Mouse (Mus musculus) mesoderm, embryonic 11.5 days (tissue): ENCODE measurements at regions not wholly inside any gene's neighbourhood (a gene's known extent, or its start where the extent isn't known, plus 50 kb on each side); places are given as distances from the start of the nearest gene placed in this dataset.
A peak's percentile ranks its signal among the peaks of the same experiment; 100 is the strongest.

Experiments
- DNase-seq: peaks from one replicate; pipeline ENCODE4 v3.0.0-alpha.2; 2012; ENCODE audit warnings: low read depth, low spot score

DNA sequence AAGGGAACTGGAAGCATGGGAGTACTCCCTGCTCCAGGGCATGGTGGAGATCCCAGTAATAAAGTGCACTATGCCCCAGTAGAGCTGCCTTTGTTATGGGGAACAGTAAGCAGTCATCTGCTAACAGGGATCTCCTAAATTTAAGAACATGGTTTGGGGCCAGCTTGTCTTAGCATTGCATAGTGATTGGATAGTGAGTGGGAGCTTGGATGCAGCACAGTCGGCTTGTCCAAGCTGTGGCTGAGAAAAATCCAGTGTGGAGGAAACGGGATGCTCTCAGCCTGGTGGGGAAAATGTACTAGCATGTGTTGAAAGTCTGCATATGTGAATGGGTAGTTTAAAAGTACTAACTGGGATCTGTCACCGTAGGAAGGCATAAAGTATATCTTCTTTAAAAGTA, 326.6 kb upstream of the Apob start:
- DNase-seq, result no peak

DNA sequence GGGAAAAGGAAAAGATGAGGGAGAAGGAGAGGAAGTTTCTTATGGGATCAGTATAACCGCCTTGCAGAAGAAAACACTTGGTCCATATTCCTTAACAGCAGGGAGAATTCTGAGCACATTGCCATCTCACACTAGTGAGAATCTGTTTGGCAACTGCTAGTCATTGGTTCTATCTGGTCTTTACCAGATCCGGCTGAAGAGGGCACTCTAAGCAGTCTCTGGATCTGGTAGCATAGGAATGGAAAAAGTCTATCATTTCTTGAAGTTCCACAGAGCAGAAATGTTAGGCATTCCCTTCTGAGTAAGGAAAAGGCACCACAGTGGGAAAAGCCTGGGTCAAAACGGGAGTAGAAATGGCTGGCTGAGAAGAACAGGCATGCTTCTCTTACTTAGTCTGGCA, 315.4 kb upstream of the Apob start:
- DNase-seq, result no peak

DNA sequence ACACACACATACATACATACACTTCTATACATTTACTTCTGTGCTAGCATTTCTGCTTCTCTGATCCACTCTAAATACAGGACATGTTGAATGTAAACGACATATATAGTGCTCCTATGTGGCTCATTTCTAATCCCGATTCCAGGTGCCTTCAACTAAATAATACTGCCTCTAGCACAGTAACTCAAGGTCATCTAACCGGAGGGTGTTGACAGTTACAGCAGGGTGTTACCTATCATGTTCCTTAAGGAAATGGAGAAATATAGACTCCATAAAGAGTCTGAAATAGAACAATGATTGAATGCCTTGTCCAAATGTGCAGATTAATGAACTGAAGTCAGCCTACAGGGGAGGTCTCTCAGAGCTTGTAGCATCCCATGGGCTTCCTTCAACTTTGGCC, 307.3 kb upstream of the Apob start:
- DNase-seq, result peak; percentile 17

DNA sequence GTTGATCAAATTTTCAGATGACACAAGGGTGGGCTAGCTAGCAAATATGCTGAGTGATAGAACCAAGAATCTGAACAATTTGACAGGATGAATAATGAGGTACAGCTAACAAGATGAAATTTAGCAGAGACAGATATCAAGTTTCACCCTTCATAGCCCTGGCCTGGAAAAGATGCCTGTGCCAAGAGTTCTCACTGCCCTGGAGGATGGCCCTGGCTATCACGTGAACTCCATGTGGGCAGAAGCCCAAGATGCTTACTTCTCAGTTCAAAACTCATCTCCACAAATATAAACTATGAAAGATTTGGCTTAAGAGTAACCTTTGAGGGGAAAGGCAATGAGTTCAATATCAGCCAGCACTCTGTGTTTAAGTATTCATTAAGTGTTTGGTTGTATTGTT, 306.9 kb upstream of the Apob start:
- no peak for DNase-seq

DNA sequence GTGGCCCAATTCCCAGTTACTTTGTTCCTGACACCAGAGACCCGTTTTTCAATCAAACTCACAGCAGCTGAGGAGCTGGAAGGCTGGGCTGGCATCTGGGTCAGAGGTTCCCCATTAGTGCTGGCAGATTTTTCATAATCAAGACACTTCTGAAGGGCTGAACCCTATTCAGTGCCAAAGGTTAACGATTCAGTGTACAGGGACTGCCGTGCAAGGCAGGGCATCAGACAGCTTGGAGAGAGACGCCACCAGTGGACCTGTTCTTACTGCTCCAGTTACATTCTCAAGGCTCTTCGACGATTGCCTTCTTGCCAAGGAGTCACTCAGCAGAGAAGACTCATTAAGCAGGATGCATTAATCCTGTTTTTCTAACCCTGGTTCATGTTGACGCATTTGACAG, 285.5 kb upstream of the Apob start:
- peak; percentile 8 for DNase-seq

DNA sequence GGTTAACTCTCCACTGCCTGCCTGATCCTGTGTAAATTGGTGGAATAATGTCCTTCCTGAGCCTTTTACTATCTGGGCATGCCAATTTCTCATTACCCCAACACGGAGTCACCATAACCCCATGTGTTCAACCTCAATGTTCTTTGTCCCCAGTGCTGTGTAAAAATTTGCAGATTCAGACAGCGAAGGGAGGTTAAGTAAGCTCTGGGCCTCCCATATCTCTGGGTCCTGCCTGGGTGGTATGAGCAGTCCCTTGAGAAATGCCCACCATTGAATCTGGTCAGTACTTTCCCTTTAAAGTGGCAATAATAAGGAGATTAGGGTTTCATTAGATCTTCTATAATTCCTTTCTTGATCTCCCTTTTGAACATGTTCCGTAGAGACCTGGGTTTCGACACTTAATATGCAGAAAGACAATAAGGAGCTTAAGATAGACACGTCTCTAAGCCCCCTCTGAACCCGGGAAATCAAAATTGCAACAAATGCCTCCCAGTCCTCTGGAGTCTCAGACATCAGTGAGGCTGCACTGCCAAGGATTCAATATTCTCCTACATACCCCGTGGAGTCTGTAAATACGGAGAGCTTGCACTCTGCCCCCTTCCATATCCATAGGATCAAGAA, 279.0 kb upstream of the Apob start:
- no peak for DNase-seq

DNA sequence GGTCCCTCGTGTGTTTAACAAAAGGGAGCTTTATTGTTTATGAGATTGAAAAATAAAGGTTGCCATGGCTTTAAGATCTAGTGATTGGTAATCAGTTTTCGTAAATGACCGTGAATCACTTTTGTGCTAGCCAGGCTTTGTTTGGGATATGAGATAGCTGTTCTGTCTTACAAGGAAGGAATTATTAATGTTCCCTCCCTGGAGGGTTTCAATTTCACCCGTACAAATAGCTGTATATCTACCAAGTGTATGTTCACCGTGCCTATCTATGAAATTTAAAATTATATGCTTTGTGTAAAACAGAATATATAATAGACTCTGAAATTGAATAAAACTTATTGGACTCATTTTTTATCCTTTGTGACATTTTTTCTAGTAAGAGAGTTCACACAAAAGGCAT, 268.3 kb upstream of the Apob start:
- DNase-seq, result peak; percentile 9

DNA sequence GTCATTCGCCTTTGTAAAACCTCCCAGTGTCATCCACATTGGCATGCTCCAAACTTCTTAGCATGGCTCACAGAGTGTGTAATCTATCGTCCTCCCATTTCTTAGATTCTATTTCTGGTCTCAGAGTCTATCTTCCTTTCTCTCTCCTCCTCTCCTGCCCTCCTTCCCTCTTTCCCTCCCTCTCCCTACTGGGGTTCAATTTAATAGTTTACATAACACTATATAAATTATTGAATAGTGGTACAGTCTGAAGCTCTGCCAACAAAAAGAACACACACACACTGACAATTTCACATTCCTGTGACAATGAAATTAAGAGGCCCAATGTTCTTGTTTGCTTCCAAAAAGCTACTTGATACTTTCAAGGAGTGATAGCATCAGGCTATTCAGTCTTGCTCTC, 267.6 kb upstream of the Apob start:
- DNase-seq, result no peak

DNA sequence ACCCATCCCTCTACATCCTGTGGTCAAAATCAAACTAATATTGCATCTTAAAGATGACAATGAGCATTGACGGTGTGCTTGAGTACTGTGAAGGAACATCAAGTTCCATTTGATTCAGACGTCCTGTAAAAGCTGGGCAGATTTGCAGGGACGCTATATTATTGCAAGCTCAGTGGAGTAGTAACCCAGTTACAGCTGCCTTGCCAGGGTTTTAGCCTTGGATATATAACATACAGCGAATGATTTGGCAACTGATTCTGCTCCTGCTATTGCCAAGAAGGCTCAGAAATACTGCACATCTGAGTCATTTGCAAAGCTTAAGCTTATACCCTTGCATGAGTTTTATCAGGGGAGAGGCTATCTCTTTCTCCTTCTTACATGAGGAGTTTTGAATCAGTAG, 262.4 kb upstream of the Apob start:
- DNase-seq, result no peak

DNA sequence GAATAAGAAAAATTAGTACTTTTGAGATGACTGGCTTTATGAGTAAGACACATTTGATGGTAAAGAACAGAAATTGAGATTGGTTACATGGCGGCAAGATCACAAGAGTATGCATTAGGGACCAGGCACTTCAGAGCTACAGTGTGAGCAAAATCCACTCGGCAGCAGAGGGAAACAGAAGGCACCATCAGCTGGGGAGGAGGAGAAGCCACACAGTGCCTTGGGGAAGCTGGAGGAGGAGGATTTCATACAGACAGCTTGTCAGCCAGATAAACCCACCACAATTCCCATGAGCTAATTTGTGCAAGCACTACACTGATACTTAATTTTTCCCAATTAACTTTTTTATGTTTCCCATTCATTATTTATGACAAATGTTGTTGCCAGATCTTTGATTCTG, 258.9 kb upstream of the Apob start:
- no peak for DNase-seq

DNA sequence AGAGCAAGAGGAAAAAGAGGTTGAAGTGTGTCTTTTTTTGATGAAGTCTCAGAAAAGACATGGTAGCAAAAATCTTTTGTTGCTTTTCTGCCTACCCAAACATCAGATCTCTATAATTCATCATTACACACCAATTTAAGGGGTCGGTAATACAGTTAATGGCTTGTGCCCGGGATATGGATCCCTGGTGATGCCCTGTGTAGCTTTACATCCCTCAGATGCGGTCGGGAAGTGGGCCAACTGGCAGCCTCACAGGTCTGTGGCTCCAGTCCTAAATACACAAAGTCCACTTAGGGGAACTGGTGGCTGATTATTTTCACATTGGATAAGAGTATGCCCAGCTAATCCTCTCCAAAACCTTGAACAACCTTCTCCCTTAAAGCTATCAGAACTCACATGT, 258.4 kb upstream of the Apob start:
- DNase-seq, result no peak

DNA sequence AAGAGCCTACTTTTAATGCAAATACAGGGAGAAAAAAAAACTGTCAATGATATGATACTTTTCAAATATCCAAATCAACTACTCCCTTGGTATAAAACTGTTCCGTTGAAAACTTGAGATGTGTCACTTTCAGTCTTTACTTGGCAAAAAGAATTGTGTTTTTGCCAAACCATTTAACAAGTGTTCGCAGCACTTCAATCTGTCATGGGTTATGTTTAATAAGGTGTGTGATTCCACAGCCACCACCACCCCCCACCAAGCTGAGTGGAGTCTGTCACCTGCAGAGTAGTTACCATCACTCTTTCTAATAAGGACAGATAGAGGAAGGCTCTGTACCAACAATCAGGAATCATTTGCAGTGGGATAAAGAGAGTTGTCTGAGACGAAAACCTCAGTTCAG, 252.5 kb upstream of the Apob start:
- DNase-seq, result no peak

DNA sequence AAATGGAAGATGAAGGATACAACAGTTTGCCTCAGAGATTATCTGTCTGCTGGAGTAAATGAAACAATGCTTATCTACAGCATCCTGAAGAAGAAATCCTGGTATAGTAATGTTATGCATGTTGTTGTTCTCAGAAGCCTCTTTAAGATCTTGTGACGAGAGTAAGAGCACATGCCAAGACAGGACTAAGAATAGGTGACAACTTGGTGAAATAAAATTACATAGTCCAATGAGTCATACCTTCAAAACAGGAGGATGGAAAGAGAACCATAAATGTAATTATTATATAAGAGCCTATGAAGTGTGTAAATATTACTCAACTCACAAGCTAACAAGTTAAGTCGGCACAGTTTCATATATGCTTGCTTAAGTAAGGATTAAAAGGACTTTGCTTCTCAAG, 239.4 kb upstream of the Apob start:
- DNase-seq, result no peak

DNA sequence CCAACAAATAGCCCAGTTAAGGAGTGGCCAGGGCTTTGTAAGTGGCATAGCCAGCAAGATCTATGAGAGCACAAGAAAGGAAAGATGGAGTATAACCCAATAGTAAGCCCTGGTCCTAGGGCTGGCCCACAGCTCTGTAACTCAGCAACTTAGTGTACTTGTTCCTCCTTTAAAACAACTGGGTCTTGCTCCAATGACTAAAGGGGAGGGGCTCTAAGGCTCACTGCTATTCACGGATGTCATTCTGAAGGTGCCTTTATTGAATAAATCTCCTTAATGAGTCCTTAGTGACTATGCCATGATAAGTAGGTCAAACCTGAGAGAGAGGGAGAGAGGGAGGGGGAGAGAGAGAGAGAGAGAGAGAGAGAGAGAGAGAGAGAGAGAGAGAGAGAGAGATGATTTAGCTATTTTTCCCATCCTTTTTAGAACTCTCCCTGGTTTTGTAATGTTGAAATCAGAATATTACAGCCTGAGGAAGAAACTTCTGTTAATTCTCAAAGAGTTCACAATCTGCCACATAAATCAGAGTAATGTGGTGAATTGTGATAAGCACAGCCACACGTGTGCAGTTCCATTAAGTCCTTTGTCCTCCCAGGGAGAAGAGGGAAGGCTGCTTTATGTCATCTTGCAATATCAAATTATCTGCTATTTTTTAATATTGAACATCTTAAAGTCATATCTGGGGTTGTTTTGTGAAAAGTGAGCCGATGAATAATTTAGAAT, 238.7 kb upstream of the Apob start:
- DNase-seq, result peak; percentile 9

DNA sequence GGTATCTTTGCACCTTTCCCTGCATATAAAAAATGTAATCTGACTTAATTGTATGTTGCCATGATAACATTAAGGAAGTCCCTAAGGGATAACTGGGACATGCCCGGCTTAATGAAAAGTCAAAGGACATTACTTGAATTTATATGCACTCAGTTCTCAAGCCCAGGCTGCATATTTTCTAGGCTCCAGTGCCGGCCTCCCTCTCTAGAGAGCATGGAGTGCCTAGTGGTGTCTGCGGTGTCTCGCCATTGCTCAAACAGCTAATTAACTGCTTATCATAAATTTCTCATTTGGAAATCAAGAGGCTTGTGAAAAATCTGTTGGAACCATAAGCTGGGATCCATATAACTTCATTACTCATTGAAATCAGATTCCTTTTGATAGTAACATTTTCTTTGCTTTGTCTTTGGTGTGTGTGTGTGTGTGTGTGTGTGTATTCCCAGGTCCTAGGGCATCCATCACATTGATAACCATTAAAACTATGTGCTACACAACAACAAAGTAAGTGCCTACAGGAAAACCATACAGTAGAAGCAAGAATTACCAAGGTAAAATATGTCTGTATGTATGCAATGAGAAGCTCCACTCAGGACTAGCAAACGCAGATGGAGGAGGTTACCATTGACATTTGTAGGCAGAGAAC, 238.0 kb upstream of the Apob start:
- DNase-seq, result peak; percentile 24

DNA sequence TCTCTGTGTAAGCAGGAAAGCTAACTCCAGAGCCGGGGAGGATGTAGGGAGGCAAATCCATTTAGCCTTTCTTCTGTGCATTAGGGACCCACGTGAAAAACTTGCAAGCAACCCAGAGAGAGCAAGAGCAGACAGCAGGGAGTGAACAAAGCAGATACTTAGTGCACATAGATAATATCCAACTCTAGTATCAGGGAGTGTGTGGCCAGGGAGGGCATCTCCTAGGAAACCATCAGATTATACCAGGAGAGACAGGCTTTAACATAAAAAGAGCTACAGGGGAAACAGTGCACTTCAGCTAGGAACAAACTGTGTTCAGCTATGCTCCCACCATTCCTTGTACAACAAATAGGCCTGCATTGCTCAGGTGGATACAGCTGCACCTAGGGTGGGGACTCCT, 230.7 kb upstream of the Apob start:
- no peak for DNase-seq

DNA sequence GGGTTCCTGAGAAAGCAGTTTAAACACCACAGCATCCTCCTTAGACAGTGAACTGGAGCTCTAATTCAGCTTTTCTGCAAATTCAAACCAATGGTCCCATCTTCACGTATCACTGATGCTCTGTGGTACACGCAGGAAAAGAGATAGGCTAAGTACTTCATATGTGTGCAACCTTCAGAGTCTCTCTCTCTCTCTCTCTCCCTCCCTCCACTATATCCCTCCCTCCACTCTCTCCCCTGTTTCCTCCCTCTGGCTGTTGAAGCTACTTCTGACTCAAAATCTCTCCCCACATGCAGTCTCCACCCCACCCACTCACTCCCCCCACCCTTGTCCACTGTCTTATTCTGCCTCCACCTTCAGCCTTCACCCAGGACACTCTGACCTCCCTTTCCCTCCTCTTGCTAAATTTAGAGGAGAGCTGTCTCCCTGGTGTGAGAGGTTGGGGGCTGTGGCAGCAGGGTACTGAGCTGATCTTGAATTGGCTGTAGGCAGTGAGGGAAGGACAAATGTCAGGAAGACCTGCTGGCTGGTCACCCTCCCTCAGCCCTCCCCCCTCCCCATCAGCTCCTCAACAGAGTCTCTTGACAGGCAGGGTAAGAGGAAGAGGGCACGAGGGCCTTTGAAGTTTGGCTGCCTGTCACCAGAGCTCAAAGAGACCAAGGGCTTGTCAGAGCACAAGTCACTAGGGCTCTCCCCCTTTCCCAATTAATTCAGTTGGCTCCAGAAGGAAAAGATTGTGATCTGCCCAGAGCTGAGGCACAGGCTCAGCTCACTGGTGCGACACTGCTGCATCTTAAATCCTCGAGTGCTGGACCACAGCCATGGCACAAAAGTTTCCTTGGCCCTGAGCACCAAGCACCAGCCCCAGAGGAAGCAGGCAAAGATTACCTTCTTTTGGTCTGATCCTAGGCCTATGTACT, 227.9 kb upstream of the Apob start:
- no peak for DNase-seq

DNA sequence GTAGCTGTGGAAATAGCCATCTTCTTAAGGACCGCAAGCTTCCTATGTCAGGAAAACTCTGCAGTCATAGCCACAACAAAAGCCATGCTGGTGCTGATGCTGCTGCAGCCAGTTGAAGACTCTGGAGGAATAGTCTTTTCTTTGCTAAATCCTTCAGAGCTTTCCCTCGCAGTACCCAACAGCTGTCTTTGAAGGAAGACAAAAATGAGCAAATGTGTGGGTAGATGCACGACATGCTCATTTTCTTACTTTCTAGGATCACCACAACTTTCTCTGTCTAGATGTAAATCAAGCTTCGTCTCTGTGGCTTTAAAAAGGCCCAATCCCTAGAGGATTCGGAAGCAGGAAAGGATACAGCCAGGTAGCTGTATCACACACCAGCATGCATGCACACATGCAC, 222.6 kb upstream of the Apob start:
- DNase-seq, result no peak

DNA sequence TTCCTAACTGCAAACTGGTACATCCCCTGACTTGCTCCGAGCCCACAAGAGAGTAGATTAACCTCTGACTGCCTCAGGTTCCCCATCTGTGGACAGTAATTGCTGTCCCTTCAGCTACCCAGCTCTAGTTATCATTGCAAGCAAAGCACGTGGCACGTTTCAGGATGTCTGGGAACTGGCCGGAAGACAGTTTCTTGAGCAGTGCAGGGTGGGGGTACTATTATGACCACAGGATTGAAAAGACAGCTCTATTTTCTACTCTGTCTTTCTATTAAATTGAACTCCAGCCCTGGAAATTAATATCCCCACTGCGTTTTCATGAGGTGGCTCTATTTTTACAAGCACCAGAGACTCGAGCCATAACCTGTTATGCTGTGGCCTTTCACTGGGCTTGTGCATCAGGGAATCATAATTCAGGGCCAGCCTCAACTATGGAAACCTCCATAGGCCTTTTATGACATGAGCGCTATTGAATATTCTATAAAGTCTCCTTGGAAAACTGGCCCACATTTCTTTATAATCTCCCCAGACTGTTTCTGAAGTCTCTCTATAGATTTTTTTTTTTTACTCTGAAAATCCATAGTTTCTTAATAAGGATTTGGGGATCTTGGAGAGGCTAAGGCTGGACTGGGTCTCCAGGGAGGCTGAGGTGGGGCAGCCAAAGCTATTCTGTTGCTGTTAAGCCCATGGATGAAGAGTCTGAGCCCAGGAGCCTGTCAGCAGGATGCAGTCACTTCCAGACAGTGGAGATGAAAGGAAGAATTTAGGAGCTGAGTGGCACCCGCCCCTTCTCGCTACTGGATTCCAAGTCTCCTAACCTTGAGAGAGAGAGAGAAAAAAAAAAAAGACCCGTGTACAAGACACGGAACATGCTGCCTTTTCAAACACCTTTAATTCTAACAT, 212.4 kb upstream of the Apob start:
- no peak for DNase-seq

DNA sequence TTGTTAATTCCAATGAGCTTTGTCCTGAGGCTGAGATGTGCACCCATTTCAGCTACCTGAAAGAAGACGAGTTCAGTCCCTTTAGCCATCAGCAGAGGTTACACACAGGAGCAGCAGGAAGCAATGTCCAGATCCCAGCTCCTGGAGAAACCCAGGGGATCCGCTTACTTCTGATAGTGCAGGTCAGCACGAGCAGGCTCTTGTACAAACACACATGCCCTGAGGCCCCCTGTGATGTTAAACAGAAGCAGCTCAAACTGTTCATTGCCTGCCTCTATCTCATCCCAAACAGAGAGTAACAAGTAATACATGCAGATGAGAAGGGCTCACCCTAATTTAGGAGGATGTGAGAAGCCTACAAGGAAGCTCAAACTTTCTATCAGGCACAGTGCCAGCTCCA, 203.3 kb upstream of the Apob start:
- DNase-seq, result no peak

DNA sequence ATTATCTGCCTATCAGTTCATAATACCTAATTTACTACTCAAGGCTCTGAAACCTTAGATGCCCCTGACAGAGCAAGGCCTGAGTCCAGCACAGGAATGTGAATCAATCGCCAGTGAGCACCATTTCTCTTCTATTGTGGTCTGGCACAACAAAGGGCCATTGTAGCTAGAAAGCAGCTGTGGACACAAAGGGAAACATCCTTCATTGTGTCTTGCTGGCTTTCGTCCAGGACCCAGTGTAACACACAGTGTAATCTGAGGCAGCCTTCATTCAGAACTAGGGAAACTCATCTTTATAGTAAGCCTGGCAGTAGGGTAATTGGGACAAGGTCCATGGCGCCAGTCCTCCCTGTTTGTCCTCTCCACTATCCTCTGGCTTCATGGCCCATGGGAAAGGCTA, 201.1 kb upstream of the Apob start:
- peak; percentile 54 for DNase-seq
